ENCODE assay signal across 17 mouse cellular contexts in genomic region chr4:134473764-134474163, GRCm38 (mm10). TPM values are rescaled to one million over a fixed set of nuclear protein-coding genes. Genes with fewer than 3 reads are reported as not detected.
DNase-seq lines count a peak whose midpoint lies in the region; ATAC-seq and TF ChIP-seq lines count a peak whose summit lies in the region.
"Had no signal": no experiment of that assay in that cellular context is flagged by ENCODE, and none has a peak within 500 bp of the region (broad histone marks: within the 10 kb centered on the region; RNA-seq: fewer than 3 reads in every experiment).

No protein-coding gene starts in this region.

- ATAC-seq in kidney, embryonic 15.5 days (replicated peaks; ENCODE audit: low FRiP score): no peak
- no peak for ATAC-seq in kidney, embryonic 14.5 days (ENCODE audit: low FRiP score, low TSS enrichment)
- ATAC-seq in forebrain, embryonic 16.5 days: no peak
- no peak for ATAC-seq in midbrain, embryonic 16.5 days

- H3K36me3 ChIP-seq in kidney, embryonic 15.5 days: peaks cover 61% of the 10 kb centered on the region
- peaks cover 53% of the 10 kb centered on the region for H3K36me3 ChIP-seq in kidney, embryonic 14.5 days (ENCODE audit: control insufficient read depth, insufficient read depth, low read length)
- peaks cover 46% of the 10 kb centered on the region for H3K36me3 ChIP-seq in forebrain, embryonic 16.5 days (ENCODE audit: control insufficient read depth, insufficient read depth)
- H3K36me3 ChIP-seq in midbrain, embryonic 16.5 days (ENCODE audit: control insufficient read depth, insufficient read depth, low read length): peaks cover 34% of the 10 kb centered on the region

- peak; percentile 51 for DNase-seq in brain, embryonic 14.5 days (ENCODE audit: low read depth)
- no peak for DNase-seq in heart, adult 18-20 months
- no peak for DNase-seq in kidney, postnatal 36 days
- DNase-seq in ovary, postnatal 10 days (ENCODE audit: low spot score): no peak
- DNase-seq: adrenal gland, postnatal 36 days; heart, adult 2 months; kidney, adult 8-10 months; layer of hippocampus, adult 9-11 months; right cerebral cortex, postnatal 25 days had no signal

- H3K4me1 ChIP-seq in kidney, embryonic 15.5 days: peaks cover 22% of the 10 kb centered on the region
- H3K4me1 ChIP-seq in kidney, embryonic 14.5 days (ENCODE audit: control insufficient read depth, insufficient read depth, low read length): peaks cover 7% of the 10 kb centered on the region; the same call in 1 of the 2 replicates
- peaks cover 47% of the 10 kb centered on the region for H3K4me1 ChIP-seq in forebrain, embryonic 16.5 days (replicated peaks; ENCODE audit: control insufficient read depth, insufficient read depth, low read length)
- peaks cover 44% of the 10 kb centered on the region for H3K4me1 ChIP-seq in midbrain, embryonic 16.5 days (ENCODE audit: control insufficient read depth, insufficient read depth, low read length)

- H3K27me3 ChIP-seq in kidney, embryonic 15.5 days: no peaks in the 10 kb centered on the region
- no peaks in the 10 kb centered on the region for H3K27me3 ChIP-seq in kidney, embryonic 14.5 days (ENCODE audit: control insufficient read depth, insufficient read depth, low read length)
- H3K27me3 ChIP-seq in forebrain, embryonic 16.5 days (replicated peaks; ENCODE audit: control insufficient read depth, insufficient read depth, low read length): no peaks in the 10 kb centered on the region
- H3K27me3 ChIP-seq in midbrain, embryonic 16.5 days (ENCODE audit: control insufficient read depth, insufficient read depth, low read depth, low read length): no peaks in the 10 kb centered on the region
- H3K27me3 ChIP-seq: lung, embryonic 15.5 days; megakaryocyte, embryonic 14.5 days had no signal

- no peaks in the 10 kb centered on the region for H3K9me3 ChIP-seq in kidney, embryonic 15.5 days (replicated peaks)
- H3K9me3 ChIP-seq in kidney, embryonic 14.5 days (ENCODE audit: control insufficient read depth, low read length): no peaks in the 10 kb centered on the region
- H3K9me3 ChIP-seq in forebrain, embryonic 16.5 days (ENCODE audit: control insufficient read depth, low read length): no peaks in the 10 kb centered on the region
- no peaks in the 10 kb centered on the region for H3K9me3 ChIP-seq in midbrain, embryonic 16.5 days (replicated peaks; ENCODE audit: control insufficient read depth, low read length, poor library complexity, severe bottlenecking)
- H3K9me3 ChIP-seq: lung, embryonic 15.5 days; megakaryocyte, embryonic 14.5 days had no signal

- H3K4me2 ChIP-seq in kidney, embryonic 15.5 days: no peak overlapping the region
- no peak overlapping the region for H3K4me2 ChIP-seq in kidney, embryonic 14.5 days (replicated peaks; ENCODE audit: low read depth, low read length)
- no peak overlapping the region for H3K4me2 ChIP-seq in forebrain, embryonic 16.5 days (ENCODE audit: low read length)
- no peak overlapping the region; the same call in 1 of the 2 replicates for H3K4me2 ChIP-seq in midbrain, embryonic 16.5 days (ENCODE audit: low read length)
- H3K4me2 ChIP-seq: liver, embryonic 11.5 days; lung, embryonic 15.5 days had no signal

- no peak for TF ChIP-seq POLR2A in brain, embryonic 14.5 days (IDR thresholded peaks at IDR 0.05; ENCODE audit: borderline replicate concordance, extremely low read depth, insufficient read depth, insufficient read length, poor library complexity, severe bottlenecking)

- WGBS in kidney, embryonic 15.5 days: 84% methylated on average over 4 of the region's 4 CpGs
- WGBS in kidney, embryonic 14.5 days: 88% methylated on average over 4 of the region's 4 CpGs
- WGBS in forebrain, embryonic 16.5 days: 32% methylated on average over 4 of the region's 4 CpGs
- 55% methylated on average over 4 of the region's 4 CpGs for WGBS in midbrain, embryonic 16.5 days

- H3K4me3 ChIP-seq in kidney, embryonic 15.5 days (replicated peaks): no peak overlapping the region
- no peak overlapping the region for H3K4me3 ChIP-seq in kidney, embryonic 14.5 days (ENCODE audit: low read length)
- no peak overlapping the region for H3K4me3 ChIP-seq in forebrain, embryonic 16.5 days (replicated peaks; ENCODE audit: low read length)
- H3K4me3 ChIP-seq in midbrain, embryonic 16.5 days (ENCODE audit: low read depth, low read length): no peak overlapping the region; the same call in 1 of the 2 replicates
- H3K4me3 ChIP-seq: heart, adult 2 months; lung, embryonic 15.5 days; megakaryocyte, embryonic 14.5 days had no signal

- H3K9ac ChIP-seq in kidney, embryonic 15.5 days: no peak overlapping the region
- H3K9ac ChIP-seq in kidney, embryonic 14.5 days (ENCODE audit: low read depth, low read length): no peak overlapping the region
- H3K9ac ChIP-seq in forebrain, embryonic 16.5 days (replicated peaks; ENCODE audit: low read depth, low read length): no peak overlapping the region
- H3K9ac ChIP-seq in midbrain, embryonic 16.5 days (ENCODE audit: low read depth, low read length): peak overlapping the region; percentile 15; the same call in 1 of the 2 replicates
- H3K9ac ChIP-seq: lung, embryonic 15.5 days had no signal

- no peak for TF ChIP-seq CTCF in brain, embryonic 14.5 days (IDR thresholded peaks at IDR 0.05; ENCODE audit: borderline replicate concordance, extremely low read depth, insufficient read depth, insufficient read length)

- H3K27ac ChIP-seq in kidney, embryonic 15.5 days: 0 out of 2 replicates have a peak overlapping the region, but pooled peaks have one; percentile 10
- no peak overlapping the region for H3K27ac ChIP-seq in kidney, embryonic 14.5 days (ENCODE audit: low read depth, low read length)
- H3K27ac ChIP-seq in forebrain, embryonic 16.5 days (ENCODE audit: low read length): 0 out of 2 replicates have a peak overlapping the region, but pooled peaks have one; percentile 2
- H3K27ac ChIP-seq in midbrain, embryonic 16.5 days (ENCODE audit: low read length): peak overlapping the region; percentile 65
- H3K27ac ChIP-seq: heart, adult 2 months; lung, embryonic 15.5 days had no signal

RNA-seq across cellular contexts. Expression of gene Stmn1, which starts 5.6 kb away (rescaled TPM):
- 1,708 and 1,728 TPM in 2 replicates for polyA plus RNA-seq in kidney, embryonic 15.5 days (2015; fragmentation: Nextera tagmentation; extraction: Ambion mirVana)
- polyA plus RNA-seq in kidney, embryonic 14.5 days (2014; fragmentation: Nextera tagmentation; extraction: Ambion mirVana): 1,829 and 1,880 TPM in 2 replicates
- polyA plus RNA-seq in brain, embryonic 14.5 days (2012; rRNA removed): 1,070 and 2,202 TPM in 2 replicates
- 7,901 and 8,250 TPM in 2 replicates for polyA plus RNA-seq in forebrain, embryonic 16.5 days (2015; fragmentation: Nextera tagmentation; extraction: Ambion mirVana)
- 7,758 and 8,549 TPM in 2 replicates for polyA plus RNA-seq in midbrain, embryonic 16.5 days (2015; fragmentation: Nextera tagmentation; extraction: Ambion mirVana)
- 10 to 100 TPM; 21.3 to 24.5 TPM for total RNA-seq in heart, adult 18-20 months (2021)

RNA-seq across cellular contexts. Expression of gene Paqr7, which starts 22.7 kb away (rescaled TPM):
- polyA plus RNA-seq in kidney, embryonic 15.5 days (2015; fragmentation: Nextera tagmentation; extraction: Ambion mirVana): 3.2 and 3.5 TPM in 2 replicates
- 0.57 and 0.73 TPM in 2 replicates for polyA plus RNA-seq in kidney, embryonic 14.5 days (2014; fragmentation: Nextera tagmentation; extraction: Ambion mirVana)
- 19.6 and 21.3 TPM in 2 replicates for polyA plus RNA-seq in brain, embryonic 14.5 days (2012; rRNA removed)
- polyA plus RNA-seq in forebrain, embryonic 16.5 days (2015; fragmentation: Nextera tagmentation; extraction: Ambion mirVana): 14.4 and 14.7 TPM in 2 replicates
- polyA plus RNA-seq in midbrain, embryonic 16.5 days (2015; fragmentation: Nextera tagmentation; extraction: Ambion mirVana): 27.2 and 36.2 TPM in 2 replicates
- 10 to 100 TPM; 15.5 to 15.7 TPM for total RNA-seq in heart, adult 18-20 months (2021)

RNA-seq across cellular contexts. Expression of gene Aunip, which starts 37.0 kb away (rescaled TPM):
- polyA plus RNA-seq in kidney, embryonic 15.5 days (2015; fragmentation: Nextera tagmentation; extraction: Ambion mirVana): 16.7 and 17.8 TPM in 2 replicates
- 5.9 and 20.7 TPM in 2 replicates for polyA plus RNA-seq in kidney, embryonic 14.5 days (2014; fragmentation: Nextera tagmentation; extraction: Ambion mirVana)
- polyA plus RNA-seq in brain, embryonic 14.5 days (2012; rRNA removed): 2.8 and 3.9 TPM in 2 replicates
- polyA plus RNA-seq in forebrain, embryonic 16.5 days (2015; fragmentation: Nextera tagmentation; extraction: Ambion mirVana): 4.2 and 4.4 TPM in 2 replicates
- polyA plus RNA-seq in midbrain, embryonic 16.5 days (2015; fragmentation: Nextera tagmentation; extraction: Ambion mirVana): 1.3 and 1.7 TPM in 2 replicates
- under 1 TPM in 1 of 2 experiments, not detected in 1; 0.36 TPM for total RNA-seq in heart, adult 18-20 months (2021)
- total RNA-seq: neutrophil, adult 5-6 weeks had no signal
- polyA plus RNA-seq: heart, adult 2 months had no signal
